Mouse (Mus musculus): ENCODE results near the gene Fyco1. TPM values are rescaled to one million over a fixed set of nuclear protein-coding genes. Genes with fewer than 3 reads are reported as not detected.
"Not testable (repeated sequence)": the region's sequence is repeated elsewhere in the genome, so short reads cannot be mapped to it uniquely, and the experiment has no call there.

Fyco1 gene
- polyA plus RNA-seq, 1 experiment from 2014 or later = 10.9 TPM

DNA sequence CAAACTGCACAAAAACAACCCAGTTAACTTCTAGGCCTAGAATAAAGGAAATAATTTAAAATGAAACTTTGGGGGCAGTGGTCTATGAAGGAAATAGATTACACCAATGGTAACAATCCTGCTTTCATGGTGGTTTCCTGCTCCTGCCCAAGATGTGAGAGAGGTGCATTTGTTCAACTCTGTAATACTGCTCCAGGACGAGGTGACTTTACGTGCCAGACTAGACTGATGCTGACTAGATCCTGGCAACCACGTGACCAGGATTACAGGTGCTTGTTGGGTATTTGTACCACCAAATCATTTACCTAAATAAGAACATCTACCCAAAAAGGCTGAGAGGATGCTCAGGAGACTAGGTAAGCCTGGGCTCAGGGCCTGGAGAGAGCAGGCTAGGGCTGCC is 39.9 kb downstream of the Fyco1 start:
- H3K4me2 ChIP-seq = no peak overlapping the region
- no peak overlapping the region for H3K9ac ChIP-seq
- H3K27me3 ChIP-seq = no peaks in the 10 kb centered on the region
- H3K4me3 ChIP-seq = no peak overlapping the region
- H3K9me3 ChIP-seq (replicated peaks) = no peaks in the 10 kb centered on the region
- 93% methylated on average over 3 of the region's 3 CpGs for WGBS
- no peaks in the 10 kb centered on the region for H3K4me1 ChIP-seq
- H3K36me3 ChIP-seq (ENCODE audit: poor library complexity, severe bottlenecking) = peaks cover 37% of the 10 kb centered on the region
- no peak for ATAC-seq
- no peak overlapping the region for H3K27ac ChIP-seq

DNA sequence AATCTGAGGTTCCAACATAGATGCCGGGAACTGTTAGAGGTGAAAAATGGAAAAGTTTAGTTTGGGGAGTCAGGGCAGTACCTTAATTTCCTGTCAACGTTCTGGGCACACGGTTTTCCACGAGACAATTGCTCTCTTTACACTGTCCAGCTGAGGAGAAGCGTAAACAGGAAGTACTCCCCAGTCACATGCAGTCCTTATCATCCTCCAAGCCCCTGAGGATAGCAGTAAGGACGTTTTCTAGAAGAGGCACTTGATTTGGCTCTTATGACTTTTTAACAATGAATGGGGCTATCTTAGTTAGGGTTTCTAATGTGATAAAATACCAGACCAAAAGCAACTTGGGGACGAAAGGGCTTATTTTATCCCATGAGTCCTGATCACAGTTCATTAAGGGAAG is 43.1 kb downstream of the Fyco1 start:
- H3K4me1 ChIP-seq = no peaks in the 10 kb centered on the region
- no peaks in the 10 kb centered on the region for H3K27me3 ChIP-seq
- ATAC-seq = no peak
- H3K4me3 ChIP-seq = no peak overlapping the region
- no peak overlapping the region for H3K9ac ChIP-seq
- no peaks in the 10 kb centered on the region for H3K9me3 ChIP-seq (replicated peaks)
- no peak overlapping the region for H3K27ac ChIP-seq
- peaks cover 23% of the 10 kb centered on the region for H3K36me3 ChIP-seq (ENCODE audit: poor library complexity, severe bottlenecking)
- WGBS = 84% methylated on average over 7 of the region's 7 CpGs
- H3K4me2 ChIP-seq = no peak overlapping the region

DNA sequence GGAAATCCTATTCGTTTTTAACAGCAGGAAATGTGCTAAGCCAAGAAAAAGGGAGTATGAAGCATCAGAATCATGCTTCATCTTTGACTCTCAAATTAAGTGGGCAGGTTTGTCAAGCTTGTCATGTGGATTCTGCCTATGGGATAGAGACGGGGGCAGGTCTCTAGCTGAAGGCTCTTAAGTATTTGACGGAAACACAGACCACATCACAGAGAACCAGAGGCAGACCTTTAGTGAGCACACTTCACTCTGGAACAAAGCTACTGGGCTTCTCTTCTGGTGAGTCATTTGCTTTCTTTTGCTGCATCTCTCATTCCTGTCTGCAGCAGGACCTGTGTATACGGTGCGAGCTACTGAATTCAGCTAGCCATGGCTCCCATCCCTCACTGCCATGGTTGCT is 45.4 kb downstream of the Fyco1 start, which contains the start of gene Cxcr6:
TSS of gene Cxcr6 (plus strand) at position 209 of the 400 bp plus-strand sequence.
- H3K9ac ChIP-seq = no peak within 1 kb of the TSS
- peaks cover 22% of the 10 kb centered on the region for H3K36me3 ChIP-seq (ENCODE audit: poor library complexity, severe bottlenecking)
- no peaks in the 10 kb centered on the region for H3K4me1 ChIP-seq
- H3K27ac ChIP-seq = no peak within 1 kb of the TSS
- H3K4me2 ChIP-seq = no peak within 1 kb of the TSS
- ATAC-seq = no peak
- H3K4me3 ChIP-seq = no peak within 1 kb of the TSS
- H3K9me3 ChIP-seq (replicated peaks) = no peaks in the 10 kb centered on the region
- H3K27me3 ChIP-seq = no peaks in the 10 kb centered on the region
- WGBS = 89% methylated on average over 5 of the region's 5 CpGs

DNA sequence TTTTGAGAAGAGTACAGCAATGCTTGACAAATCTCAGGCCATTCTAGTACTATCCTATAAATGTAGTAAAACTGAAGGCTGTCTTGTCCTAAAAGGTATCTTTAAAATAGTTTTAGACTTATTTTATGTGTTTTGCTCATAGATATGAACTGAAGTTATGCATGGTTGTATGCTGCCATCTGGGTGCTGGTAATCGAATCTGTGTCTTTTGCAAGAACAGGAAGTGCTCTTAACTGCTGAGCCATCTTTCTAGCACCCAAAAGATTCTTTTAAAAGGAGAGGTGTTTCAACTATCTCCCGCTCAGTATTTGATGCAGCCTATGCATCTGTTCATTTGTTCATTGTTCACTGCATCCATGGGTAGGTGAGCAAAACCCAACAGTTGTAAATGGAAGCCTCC is 46.5 kb downstream of the Fyco1 start:
- no peaks in the 10 kb centered on the region for H3K4me1 ChIP-seq
- H3K27me3 ChIP-seq = no peaks in the 10 kb centered on the region
- H3K4me2 ChIP-seq = no peak overlapping the region
- H3K9ac ChIP-seq = no peak overlapping the region
- ATAC-seq = no peak
- no peaks in the 10 kb centered on the region for H3K9me3 ChIP-seq (replicated peaks)
- no peak overlapping the region for H3K27ac ChIP-seq
- H3K36me3 ChIP-seq (ENCODE audit: poor library complexity, severe bottlenecking) = peaks cover 20% of the 10 kb centered on the region; the same call in 1 of the 2 replicates
- H3K4me3 ChIP-seq = no peak overlapping the region
- WGBS = 91% methylated on average over 2 of the region's 2 CpGs

GRCm38 (mm10) chr9:123802896-123803295 is 48.8 kb downstream of the Fyco1 start:
- Histone ChIP-seq H3K4me3 (no peak overlapping the region), H3K4me1 (no peaks in the 10 kb centered on the region), H3K27me3 (no peaks in the 10 kb centered on the region), H3K4me2 (no peak overlapping the region), H3K27ac (no peak overlapping the region), H3K9ac (no peak overlapping the region), H3K36me3 (ENCODE audit: poor library complexity, severe bottlenecking) (peaks cover 21% of the 10 kb centered on the region; the same call in 1 of the 2 replicates), H3K9me3 (replicated peaks) (no peaks in the 10 kb centered on the region)
- ATAC-seq = no peak

GRCm38 (mm10) chr9:123802421-123802820 is 49.3 kb downstream of the Fyco1 start:
- Histone ChIP-seq H3K4me1 (no peaks in the 10 kb centered on the region), H3K36me3 (ENCODE audit: poor library complexity, severe bottlenecking) (peaks cover 21% of the 10 kb centered on the region; the same call in 1 of the 2 replicates), H3K4me3 (no peak overlapping the region), H3K9ac (no peak overlapping the region), H3K27ac (no peak overlapping the region), H3K4me2 (no peak overlapping the region), H3K27me3 (no peaks in the 10 kb centered on the region), H3K9me3 (replicated peaks) (no peaks in the 10 kb centered on the region)
- no peak for ATAC-seq
- 92% methylated on average over 2 of the region's 2 CpGs for WGBS

DNA sequence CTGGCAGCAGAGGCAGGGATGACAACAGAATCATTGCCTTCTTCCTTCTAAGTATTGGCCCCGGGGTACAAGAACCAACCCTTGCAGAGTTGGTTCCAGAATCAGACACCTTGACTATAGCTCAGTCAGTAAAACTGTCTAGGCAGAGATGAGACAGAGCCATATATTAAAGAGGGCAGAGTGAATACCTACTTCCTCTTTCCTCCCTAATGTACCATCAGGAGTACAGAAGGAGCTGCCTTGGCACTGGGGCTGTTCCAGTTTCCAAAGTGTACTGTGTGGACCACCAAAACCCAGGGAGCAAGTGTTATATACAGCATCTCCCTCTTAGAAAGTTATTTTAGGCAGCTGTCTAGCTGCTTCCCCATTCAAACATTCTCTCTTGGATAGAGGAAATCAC is 50.2 kb downstream of the Fyco1 start:
- WGBS = 94% methylated on average over 1 of the region's 1 CpGs
- H3K4me2 ChIP-seq = no peak overlapping the region
- peaks cover 21% of the 10 kb centered on the region; the same call in 1 of the 2 replicates for H3K36me3 ChIP-seq (ENCODE audit: poor library complexity, severe bottlenecking)
- H3K4me1 ChIP-seq = no peaks in the 10 kb centered on the region
- no peak for ATAC-seq
- no peaks in the 10 kb centered on the region for H3K9me3 ChIP-seq (replicated peaks)
- no peak overlapping the region for H3K27ac ChIP-seq
- H3K27me3 ChIP-seq = no peaks in the 10 kb centered on the region
- H3K9ac ChIP-seq = no peak overlapping the region
- H3K4me3 ChIP-seq = no peak overlapping the region

- H3K27me3 ChIP-seq = no peaks in the 10 kb centered on the region
- ATAC-seq = no peak
- no peak overlapping the region for H3K9ac ChIP-seq
- no peak overlapping the region for H3K4me3 ChIP-seq
- no peak overlapping the region for H3K4me2 ChIP-seq
- H3K27ac ChIP-seq = no peak overlapping the region
- peaks cover 52% of the 10 kb centered on the region for H3K36me3 ChIP-seq (ENCODE audit: poor library complexity, severe bottlenecking)
- no peaks in the 10 kb centered on the region for H3K4me1 ChIP-seq
- H3K9me3 ChIP-seq (replicated peaks) = no peaks in the 10 kb centered on the region
- WGBS = 70% methylated on average over 3 of the region's 3 CpGs
Measured at GRCm38 (mm10) chr9:123796174-123796573, 55.5 kb downstream of the Fyco1 start.

GRCm38 (mm10) chr9:123788855-123789529 is 62.7 kb downstream of the Fyco1 start:
- no peaks in the 10 kb centered on the region for H3K27me3 ChIP-seq
- H3K36me3 ChIP-seq (ENCODE audit: poor library complexity, severe bottlenecking) = peaks cover 50% of the 10 kb centered on the region
- ATAC-seq = no peak
- no peaks in the 10 kb centered on the region for H3K4me1 ChIP-seq
- H3K4me2 ChIP-seq = no peak overlapping the region
- H3K9ac ChIP-seq = no peak overlapping the region
- H3K9me3 ChIP-seq (replicated peaks) = peaks cover 2% of the 10 kb centered on the region
- H3K27ac ChIP-seq = no peak overlapping the region
- 76% methylated on average over 4 of the region's 4 CpGs for WGBS
- H3K4me3 ChIP-seq = no peak overlapping the region

DNA sequence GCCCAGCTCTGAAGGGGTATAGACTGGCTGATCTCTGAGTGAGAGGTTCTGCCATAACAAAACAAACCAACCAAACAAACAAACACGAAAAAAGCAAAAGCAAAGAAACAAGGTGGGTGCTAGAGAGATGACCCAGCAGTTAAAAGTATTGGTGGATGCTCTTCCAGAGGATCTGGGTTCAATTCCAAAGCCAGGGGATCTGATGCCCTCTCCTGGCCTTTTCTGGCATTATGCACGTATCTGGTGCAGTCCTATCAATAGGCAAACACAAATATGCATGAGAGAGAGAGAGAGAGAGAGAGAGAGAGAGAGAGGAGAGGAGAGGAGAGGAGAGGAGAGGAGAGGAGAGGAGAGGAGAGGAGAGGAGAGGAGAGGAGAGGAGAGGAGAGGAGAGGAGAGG is 78.4 kb downstream of the Fyco1 start:
- not testable (repeated sequence) for H3K9ac ChIP-seq; H3K36me3 ChIP-seq (ENCODE audit: poor library complexity, severe bottlenecking); H3K27me3 ChIP-seq; ATAC-seq; H3K4me3 ChIP-seq; H3K4me1 ChIP-seq; H3K9me3 ChIP-seq (replicated peaks); H3K27ac ChIP-seq; H3K4me2 ChIP-seq
- 38% methylated on average over 2 of the region's 2 CpGs for WGBS

- no peaks in the 10 kb centered on the region for H3K9me3 ChIP-seq (replicated peaks)
- no peak overlapping the region for H3K4me2 ChIP-seq
- H3K4me1 ChIP-seq = no peaks in the 10 kb centered on the region
- no peak overlapping the region for H3K9ac ChIP-seq
- no peak overlapping the region for H3K4me3 ChIP-seq
- ATAC-seq = no peak
- H3K36me3 ChIP-seq (ENCODE audit: poor library complexity, severe bottlenecking) = no peaks in the 10 kb centered on the region
- WGBS = 79% methylated on average over 6 of the region's 6 CpGs
- H3K27me3 ChIP-seq = no peaks in the 10 kb centered on the region
- no peak overlapping the region for H3K27ac ChIP-seq
Measured at GRCm38 (mm10) chr9:123769532-123769931, 82.2 kb downstream of the Fyco1 start.

DNA sequence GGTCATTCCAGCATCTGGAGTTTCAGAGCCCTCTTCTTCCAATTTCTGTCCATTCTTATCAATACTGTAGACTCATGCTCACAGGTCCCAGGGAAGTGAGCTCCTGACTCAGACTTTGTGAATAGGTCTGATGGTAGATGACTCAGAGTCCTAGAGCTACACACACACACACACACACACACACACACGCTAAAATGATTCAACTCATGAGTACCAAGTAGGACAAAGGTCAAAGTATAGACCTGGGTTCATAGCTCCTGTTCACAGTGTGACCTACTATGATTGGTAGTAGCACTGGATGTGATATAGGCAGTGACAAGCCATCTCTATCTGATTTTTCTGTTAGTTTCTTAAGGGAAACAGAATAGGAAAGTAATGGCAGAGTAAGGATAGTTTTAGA is 83.3 kb downstream of the Fyco1 start:
- Histone ChIP-seq H3K36me3 (ENCODE audit: poor library complexity, severe bottlenecking) (no peaks in the 10 kb centered on the region), H3K9ac (no peak overlapping the region), H3K4me3 (no peak overlapping the region), H3K27me3 (no peaks in the 10 kb centered on the region), H3K4me1 (no peaks in the 10 kb centered on the region), H3K9me3 (replicated peaks) (no peaks in the 10 kb centered on the region), H3K27ac (no peak overlapping the region), H3K4me2 (no peak overlapping the region)
- WGBS = 86% methylated on average over 1 of the region's 1 CpGs
- ATAC-seq = no peak

- no peak for ATAC-seq
- H3K9me3 ChIP-seq (replicated peaks) = no peaks in the 10 kb centered on the region
- WGBS = 94% methylated on average over 3 of the region's 3 CpGs
- H3K9ac ChIP-seq = no peak overlapping the region
- no peak overlapping the region for H3K4me3 ChIP-seq
- H3K4me2 ChIP-seq = no peak overlapping the region
- no peak overlapping the region for H3K27ac ChIP-seq
- H3K4me1 ChIP-seq = no peaks in the 10 kb centered on the region
- no peaks in the 10 kb centered on the region for H3K36me3 ChIP-seq (ENCODE audit: poor library complexity, severe bottlenecking)
- H3K27me3 ChIP-seq = no peaks in the 10 kb centered on the region
Measured at GRCm38 (mm10) chr9:123766996-123767395, 84.7 kb downstream of the Fyco1 start.

Measured in forebrain, embryonic 13.5 days (tissue).